8 mouse cellular contexts compared by ENCODE assay signal in genomic region chr19:61227941-61228701, GRCm38 (mm10). TPM values are rescaled to one million over a fixed set of nuclear protein-coding genes. Genes with fewer than 3 reads are reported as not detected.
DNase-seq lines count a peak whose midpoint lies in the region; ATAC-seq and TF ChIP-seq lines count a peak whose summit lies in the region.

Gene Csf2ra (minus strand): TSS chr19:61228429.

- no peak for ATAC-seq in lung, postnatal 0 days
- ATAC-seq in inflammation-experienced regulatory T-cells, adult 6 months: no peak

- H3K9me3 ChIP-seq in ES-E14 (ENCODE audit: control insufficient read depth, insufficient read depth, low read depth, low read length): no peaks in the 10 kb centered on the region
- peaks cover 20% of the 10 kb centered on the region for H3K9me3 ChIP-seq in hindbrain, embryonic 10.5 days
- peaks cover 6% of the 10 kb centered on the region; the same call in 1 of the 2 replicates for H3K9me3 ChIP-seq in lung, postnatal 0 days (ENCODE audit: low read length)

- peak within 1 kb of the TSS; percentile 92 for H3K27ac ChIP-seq in ES-E14 (ENCODE audit: insufficient read depth, low read depth, low read length, poor library complexity, severe bottlenecking)
- H3K27ac ChIP-seq in embryonic fibroblast, embryonic 13.5 days (ENCODE audit: insufficient read depth, low read length): no peak within 1 kb of the TSS
- H3K27ac ChIP-seq in hindbrain, embryonic 10.5 days: peak within 1 kb of the TSS; percentile 91
- H3K27ac ChIP-seq in lung, postnatal 0 days (ENCODE audit: low read length): peak within 1 kb of the TSS; percentile 81; the same call in 1 of the 2 replicates

- TF ChIP-seq POLR2A in embryonic fibroblast, embryonic 13.5 days (IDR thresholded peaks at IDR 0.05; ENCODE audit: low read depth, low read length): no peak

- 54% methylated on average over 36 of the region's 36 CpGs for WGBS in hindbrain, embryonic 10.5 days
- 51% methylated on average over 36 of the region's 36 CpGs for WGBS in lung, postnatal 0 days

- H3K36me3 ChIP-seq in ES-E14 (ENCODE audit: control insufficient read depth, insufficient read depth, low read length, poor library complexity, severe bottlenecking): peaks cover 7% of the 10 kb centered on the region; the same call in 1 of the 2 replicates
- H3K36me3 ChIP-seq in hindbrain, embryonic 10.5 days: no peaks in the 10 kb centered on the region
- H3K36me3 ChIP-seq in lung, postnatal 0 days (ENCODE audit: insufficient read depth, low read length): no peaks in the 10 kb centered on the region

- TF ChIP-seq CTCF in embryonic fibroblast, embryonic 13.5 days (IDR thresholded peaks at IDR 0.05; ENCODE audit: borderline replicate concordance, insufficient read depth, low read length): no peak
- TF ChIP-seq CTCF in lung, postnatal 0 days (IDR thresholded peaks at IDR 0.05): no peak

- peak within 1 kb of the TSS; percentile 52 for H3K4me2 ChIP-seq in lung, postnatal 0 days (replicated peaks; ENCODE audit: low read depth, low read length)

- H3K9ac ChIP-seq in ES-E14 (ENCODE audit: insufficient read depth, low read depth, low read length, poor library complexity, severe bottlenecking): peak within 1 kb of the TSS; percentile 80
- no peak within 1 kb of the TSS; the same call in 1 of the 2 replicates for H3K9ac ChIP-seq in lung, postnatal 0 days (replicated peaks; ENCODE audit: low read depth)

- peak within 1 kb of the TSS; percentile 71 to 76 for H3K4me3 ChIP-seq in ES-E14 (ENCODE audit: insufficient read depth in 1 of 2, low read depth in 1 of 2, low read length in 2 of 2, poor library complexity in 1 of 2, severe bottlenecking in 1 of 2)
- H3K4me3 ChIP-seq in embryonic fibroblast, embryonic 13.5 days (ENCODE audit: insufficient read depth, low read length): peak within 1 kb of the TSS; percentile 31
- peak within 1 kb of the TSS; percentile 70 for H3K4me3 ChIP-seq in hindbrain, embryonic 10.5 days
- peak within 1 kb of the TSS; percentile 51 for H3K4me3 ChIP-seq in lung, postnatal 0 days (ENCODE audit: low read depth, low read length)

- peak; percentile 56 for DNase-seq in ES-E14 (ENCODE audit: low read depth, low spot score)
- peak; percentile 38 for DNase-seq in adrenal gland, postnatal 14 days
- peak; percentile 6 for DNase-seq in hindbrain, embryonic 10.5 days (ENCODE audit: low spot score)
- peak; percentile 10 to 20 for DNase-seq in layer of hippocampus, postnatal 14 days (ENCODE audit: low spot score in 2 of 2)
- DNase-seq in lung, postnatal 0 days (ENCODE audit: low spot score): peak; percentile 32
- peak; percentile 23 for DNase-seq in right cerebral cortex, postnatal 14 days

- peaks cover 0 to 5% of the 10 kb centered on the region in 2 experiments; a peak in 1 of 4 replicates for H3K4me1 ChIP-seq in ES-E14 (ENCODE audit: control insufficient read depth in 2 of 2, insufficient read depth in 2 of 2, low read length in 2 of 2, poor library complexity in 1 of 2)
- no peaks in the 10 kb centered on the region for H3K4me1 ChIP-seq in embryonic fibroblast, embryonic 13.5 days (ENCODE audit: control insufficient read depth, insufficient read depth, low read length)
- peaks cover 28% of the 10 kb centered on the region for H3K4me1 ChIP-seq in hindbrain, embryonic 10.5 days (replicated peaks)
- H3K4me1 ChIP-seq in lung, postnatal 0 days (ENCODE audit: insufficient read depth, low read depth, low read length): no peaks in the 10 kb centered on the region

- peaks cover 12% of the 10 kb centered on the region; the same call in 1 of the 2 replicates for H3K27me3 ChIP-seq in hindbrain, embryonic 10.5 days (ENCODE audit: insufficient read depth, poor library complexity, severe bottlenecking)
- H3K27me3 ChIP-seq in lung, postnatal 0 days (replicated peaks; ENCODE audit: insufficient read depth, low read length): no peaks in the 10 kb centered on the region

- TF ChIP-seq EP300 in lung, postnatal 0 days (IDR thresholded peaks at IDR 0.05): no peak

- in situ Hi-C loops in ES-E14 (cut with MboI; ENCODE audit: low sequenced_read_pairs in 2 of 2, unreplicated experiment in 2 of 2): no loop called here

TF ChIP-seq in ES-E14, 5 proteins besides CTCF, POLR2A, EP300 and RAD21:
- TF ChIP-seq ZNF384 (IDR thresholded peaks at IDR 0.05; ENCODE audit: low read depth, low read length) (no peak), HCFC1 (IDR thresholded peaks at IDR 0.05; ENCODE audit: borderline replicate concordance, insufficient read depth, low read length) (no peak), ZC3H11A (IDR thresholded peaks at IDR 0.05; ENCODE audit: borderline replicate concordance, low read depth, low read length) (no peak), CHD2 (IDR thresholded peaks at IDR 0.05; ENCODE audit: low read depth, low read length) (no peak), MAFK (IDR thresholded peaks at IDR 0.05; ENCODE audit: insufficient read depth, low read depth, low read length) (no peak)

RNA-seq across cellular contexts. Expression of gene Csf2ra, which starts in this region (rescaled TPM):
- 17.3 and 32.8 TPM in 2 replicates for total RNA-seq in ES-E14 (2012; rRNA removed)
- 17.8 and 21.0 TPM in 2 replicates for total RNA-seq in adrenal gland, postnatal 14 days (2021)
- 15.4 and 22.2 TPM in 2 replicates for polyA plus RNA-seq in embryonic fibroblast, embryonic 13.5 days (2011; ENCODE audit: insufficient read length, low read depth, missing spikeins)
- polyA plus RNA-seq in hindbrain, embryonic 10.5 days (2016; fragmentation: Nextera tagmentation; extraction: Ambion mirVana): 17.7 and 21.4 TPM in 2 replicates
- total RNA-seq in layer of hippocampus, postnatal 14 days (2021): 10 to 100 TPM; 31.6 to 32.0 TPM
- polyA plus RNA-seq in lung, postnatal 0 days (2015; fragmentation: Nextera tagmentation; extraction: Ambion mirVana): 18.8 and 21.8 TPM in 2 replicates
- polyA plus RNA-seq in inflammation-experienced regulatory T-cells, adult 6 months (2017; shearing (Covaris generic)): 1 to 10 TPM; 1.1 to 1.4 (median 1.2) TPM

Comparison
In these comparisons a context has a peak if more than half of its experiments do, and no peak if none do; other contexts are left out.
1. DNase-seq: peak in every context shown above with its lines; median percentile 56 in ES-E14; 38 in adrenal gland, postnatal 14 days; 32 in lung, postnatal 0 days; 23 in right cerebral cortex, postnatal 14 days; 15 in layer of hippocampus, postnatal 14 days; 6 in hindbrain, embryonic 10.5 days.